Mouse (Mus musculus): ENCODE data around the gene Snip1.

Snip1 gene

DNA sequence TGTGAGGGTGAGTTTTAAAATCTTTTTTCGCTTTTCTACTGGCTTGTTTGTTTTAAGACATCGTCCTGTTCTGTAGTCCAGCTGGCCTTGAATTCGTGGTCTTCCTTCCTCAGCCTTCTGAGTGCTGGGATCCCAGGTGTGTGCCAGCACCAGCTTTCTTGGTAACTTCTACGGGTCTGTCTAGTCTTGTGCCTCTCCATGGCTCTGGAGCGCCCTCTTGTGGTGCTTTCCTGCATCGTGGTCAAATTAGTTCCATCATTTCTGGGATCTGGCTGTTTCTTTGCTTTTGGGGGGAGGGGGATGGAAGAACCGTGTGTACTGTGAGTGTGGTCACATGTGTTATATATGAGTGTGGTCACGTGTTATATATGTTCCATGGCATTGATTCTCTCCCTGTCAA is 33.0 kb downstream of the Snip1 start:
- peak; percentile 46 for DNase-seq (ENCODE audit: low read depth, low spot score)

DNA sequence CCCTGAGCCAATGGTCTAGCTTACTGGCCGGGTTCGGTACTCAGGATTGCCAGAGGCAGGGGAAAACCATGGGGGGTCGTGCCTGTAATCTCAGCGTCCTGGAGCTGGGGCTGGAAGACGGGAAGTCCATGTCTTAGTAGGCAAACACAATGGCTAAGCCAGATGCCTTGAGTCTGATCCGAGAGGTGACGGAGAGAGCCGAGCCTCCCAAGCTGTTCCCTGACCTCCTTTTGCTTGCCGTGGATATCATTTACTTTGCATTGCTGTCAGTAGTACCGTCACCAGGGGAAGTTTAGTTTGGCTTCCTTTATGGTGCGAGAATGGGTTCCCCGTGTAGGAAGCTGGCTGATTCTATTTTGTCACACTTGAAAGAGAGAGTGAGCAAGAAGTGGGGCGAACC is 34.9 kb downstream of the Snip1 start:
- no peak for DNase-seq (ENCODE audit: low read depth, low spot score)

DNA sequence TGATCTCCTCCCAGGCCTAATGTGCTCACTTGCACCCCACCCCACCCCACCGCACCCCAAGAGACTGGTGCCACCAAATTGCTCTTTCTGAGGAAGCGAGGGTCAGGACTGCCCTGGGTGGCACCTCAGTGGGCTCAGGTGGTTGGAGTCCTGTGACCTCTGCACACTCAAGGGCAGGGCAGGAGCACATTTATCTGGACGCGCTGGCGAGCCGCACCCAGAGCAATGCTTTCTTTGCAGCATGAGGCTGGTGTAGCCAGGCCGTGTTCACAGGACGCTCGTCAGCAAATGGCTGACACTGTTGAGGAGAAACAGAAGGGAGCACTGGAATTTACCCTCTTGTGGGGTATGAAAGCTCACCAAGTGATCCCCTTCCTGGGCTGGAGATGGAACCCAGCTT is 38.9 kb downstream of the Snip1 start:
- DNase-seq (ENCODE audit: low read depth, low spot score), result no peak

DNA sequence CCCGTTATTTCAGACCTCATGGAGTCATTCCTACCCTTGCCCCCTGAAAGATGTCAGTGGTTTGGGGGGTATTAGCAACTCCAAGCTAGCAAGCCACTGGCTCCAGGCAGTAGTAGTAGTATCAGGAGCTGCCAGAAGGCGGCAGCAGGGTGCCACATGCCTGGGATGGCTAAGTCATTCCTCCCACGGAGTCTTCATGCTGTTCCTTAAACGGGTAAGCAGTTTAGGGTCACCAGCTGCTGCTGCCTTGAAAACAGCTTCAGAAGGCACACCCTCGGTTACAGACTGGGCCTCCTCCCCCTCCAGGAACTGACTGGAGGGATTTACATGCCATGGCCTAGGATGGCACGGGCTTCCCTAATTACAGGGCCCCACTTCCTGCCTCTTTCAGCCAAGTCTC is 48.2 kb downstream of the Snip1 start:
- peak; percentile 82 for DNase-seq (ENCODE audit: low read depth, low spot score)

DNA sequence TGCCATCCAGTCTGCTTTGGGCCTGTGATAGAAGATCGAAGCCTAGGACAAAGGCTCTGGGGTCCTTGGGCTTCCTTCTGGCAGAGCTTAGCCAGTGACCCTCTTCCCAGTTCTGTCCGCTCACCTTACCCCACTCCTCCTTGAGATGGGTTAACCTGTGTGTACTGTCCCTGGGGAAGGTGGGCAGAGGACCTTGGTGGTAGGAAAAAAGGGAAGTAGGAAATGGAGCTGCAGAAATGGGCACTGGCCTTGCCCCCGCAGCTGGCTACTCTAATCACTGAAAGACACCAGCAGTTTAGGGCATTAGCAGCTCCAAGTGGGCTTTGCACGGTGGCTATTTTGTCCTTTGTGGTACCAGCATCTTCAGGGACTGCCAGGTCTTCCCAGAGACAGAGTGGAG is 48.6 kb downstream of the Snip1 start:
- no peak for DNase-seq (ENCODE audit: low read depth, low spot score)

DNA sequence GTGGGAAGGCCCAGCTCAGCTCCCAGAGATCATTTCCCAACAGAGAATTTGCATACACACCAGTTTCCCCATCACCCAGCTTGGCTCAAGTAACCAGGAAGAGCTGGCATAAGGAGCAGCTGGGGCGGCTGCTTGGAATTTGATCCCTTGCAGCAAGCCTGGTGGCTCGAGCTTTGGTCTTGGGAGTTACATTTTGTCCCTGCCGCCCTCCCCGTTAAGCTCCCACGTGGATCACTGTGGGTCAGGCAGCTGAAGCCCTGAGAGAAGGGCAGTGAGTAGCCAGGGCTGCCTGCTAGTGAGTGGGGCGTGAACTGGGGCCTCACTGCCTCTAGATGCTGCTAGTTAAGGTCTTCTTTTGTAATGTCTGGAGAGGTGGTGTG is 49.2 kb downstream of the Snip1 start:
- DNase-seq (ENCODE audit: low read depth, low spot score), result peak; percentile 78

DNA sequence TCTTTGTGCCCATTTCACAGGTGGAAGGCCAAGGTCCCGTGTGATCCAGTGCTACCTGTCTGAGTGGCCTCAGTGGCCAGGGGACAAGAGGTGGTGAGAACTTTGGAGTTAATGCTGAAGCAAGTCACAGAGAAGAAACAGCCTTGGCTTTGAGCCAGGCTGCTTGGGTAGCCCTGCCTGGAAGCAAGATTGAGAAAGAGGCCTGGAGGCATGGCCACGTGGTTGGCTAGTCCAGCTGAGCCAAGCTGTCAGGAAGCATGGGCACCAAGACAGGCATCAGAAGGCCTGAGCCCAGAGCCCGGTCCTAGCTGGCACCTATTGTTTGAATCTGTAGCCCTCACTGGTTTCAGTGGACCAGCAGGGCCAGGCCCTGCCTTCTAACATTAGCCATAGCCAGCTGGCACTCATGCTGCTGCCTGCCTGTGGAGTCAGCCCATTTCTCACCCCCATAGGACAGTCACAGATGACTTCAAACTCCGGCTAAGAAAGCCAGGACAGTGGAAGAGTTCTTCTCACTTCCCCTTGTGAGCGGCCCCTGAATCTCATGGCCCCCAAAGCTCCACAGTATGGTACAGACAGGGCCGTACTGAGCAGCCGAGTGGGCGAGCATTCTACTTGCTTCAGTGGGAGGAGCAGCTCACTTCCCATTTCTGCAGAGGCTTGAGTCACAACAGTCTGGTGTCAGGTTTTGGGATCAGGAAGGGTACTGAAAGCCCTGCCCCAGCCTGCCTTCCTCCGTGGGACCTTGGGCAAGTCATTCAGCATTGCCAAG is 49.8 kb downstream of the Snip1 start:
- DNase-seq (ENCODE audit: low read depth, low spot score), result peak; percentile 86

DNA sequence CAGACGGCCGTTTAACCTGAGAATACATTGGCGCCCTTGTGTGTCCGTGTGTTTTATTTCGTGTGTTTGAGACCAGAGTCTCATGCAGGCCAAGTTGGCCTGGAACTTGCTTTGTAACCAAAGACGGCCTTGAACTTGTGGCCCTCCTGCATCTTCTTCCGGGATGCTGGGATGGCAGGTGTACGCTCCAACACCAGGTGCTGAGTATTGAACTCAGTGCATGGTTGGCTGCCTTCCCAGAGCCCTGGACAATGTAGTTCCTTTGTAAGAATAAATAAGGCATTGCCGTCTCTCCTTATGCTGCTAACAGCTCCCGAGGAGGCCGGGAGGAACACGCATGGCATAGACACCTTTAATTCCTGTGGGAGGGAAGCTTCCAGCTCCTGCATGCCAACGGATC is 50.5 kb downstream of the Snip1 start:
- DNase-seq (ENCODE audit: low read depth, low spot score), result no peak

DNA sequence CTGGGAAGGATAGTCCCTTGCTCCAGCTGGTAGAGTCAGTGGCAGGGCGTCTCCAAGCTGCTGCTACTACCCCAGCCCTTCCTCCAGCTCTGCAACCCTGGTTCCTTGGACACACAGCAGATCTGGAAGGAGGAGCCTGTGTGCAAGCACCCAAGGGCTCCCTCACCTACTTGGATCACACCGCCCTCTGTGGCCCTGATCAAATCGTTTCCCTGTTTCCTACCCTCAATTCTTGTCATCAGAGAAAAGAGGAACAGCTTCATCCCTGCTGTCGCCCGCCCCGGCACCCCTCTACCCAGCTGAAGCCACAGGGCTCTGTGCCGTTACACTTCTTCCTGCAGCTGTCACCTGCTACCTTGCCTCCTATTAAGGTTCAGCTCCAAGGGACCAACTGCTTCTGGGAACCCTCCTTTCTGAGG is 51.4 kb downstream of the Snip1 start:
- DNase-seq (ENCODE audit: low read depth, low spot score), result no peak

DNA sequence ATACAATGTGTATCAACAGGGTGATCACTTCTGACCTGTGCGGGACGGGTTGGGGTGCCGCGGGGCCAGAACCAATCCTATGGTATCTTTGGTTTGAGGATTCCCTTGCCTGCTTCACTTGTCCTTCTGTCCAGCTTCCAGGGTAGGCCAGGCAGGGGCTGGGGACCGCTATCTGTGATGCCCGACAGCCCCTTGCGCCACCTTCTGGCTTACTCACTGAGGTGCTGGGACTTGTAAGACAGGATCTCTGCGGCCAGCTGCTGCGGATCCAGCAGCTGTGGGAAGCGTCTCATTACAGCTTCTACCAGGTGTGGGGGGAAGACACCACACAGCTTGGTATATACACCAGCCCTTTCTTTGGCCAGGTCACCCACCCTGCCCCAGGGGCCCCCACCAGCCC is 52.6 kb downstream of the Snip1 start:
- DNase-seq (ENCODE audit: low read depth, low spot score), result no peak

DNA sequence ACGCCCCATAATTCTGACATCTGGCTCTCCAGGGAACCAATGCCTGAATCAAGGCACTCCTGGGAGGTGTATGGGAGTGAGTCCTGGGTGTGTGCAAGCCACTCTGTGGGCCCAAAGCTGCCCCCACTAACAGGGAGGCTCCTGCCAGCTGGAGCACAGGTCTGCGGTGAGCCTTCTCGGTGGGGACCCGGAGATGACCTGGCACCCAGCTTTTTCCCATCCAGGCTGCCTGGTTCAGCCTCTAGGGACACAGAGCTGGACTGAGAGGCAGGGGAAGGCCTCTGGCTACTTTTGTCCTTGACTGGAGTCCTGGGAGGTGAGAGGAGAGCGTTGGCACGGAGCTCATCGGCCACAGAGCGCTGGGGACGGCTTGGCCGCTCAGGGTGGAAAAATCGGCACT is 53.2 kb downstream of the Snip1 start:
- DNase-seq (ENCODE audit: low read depth, low spot score), result no peak

DNA sequence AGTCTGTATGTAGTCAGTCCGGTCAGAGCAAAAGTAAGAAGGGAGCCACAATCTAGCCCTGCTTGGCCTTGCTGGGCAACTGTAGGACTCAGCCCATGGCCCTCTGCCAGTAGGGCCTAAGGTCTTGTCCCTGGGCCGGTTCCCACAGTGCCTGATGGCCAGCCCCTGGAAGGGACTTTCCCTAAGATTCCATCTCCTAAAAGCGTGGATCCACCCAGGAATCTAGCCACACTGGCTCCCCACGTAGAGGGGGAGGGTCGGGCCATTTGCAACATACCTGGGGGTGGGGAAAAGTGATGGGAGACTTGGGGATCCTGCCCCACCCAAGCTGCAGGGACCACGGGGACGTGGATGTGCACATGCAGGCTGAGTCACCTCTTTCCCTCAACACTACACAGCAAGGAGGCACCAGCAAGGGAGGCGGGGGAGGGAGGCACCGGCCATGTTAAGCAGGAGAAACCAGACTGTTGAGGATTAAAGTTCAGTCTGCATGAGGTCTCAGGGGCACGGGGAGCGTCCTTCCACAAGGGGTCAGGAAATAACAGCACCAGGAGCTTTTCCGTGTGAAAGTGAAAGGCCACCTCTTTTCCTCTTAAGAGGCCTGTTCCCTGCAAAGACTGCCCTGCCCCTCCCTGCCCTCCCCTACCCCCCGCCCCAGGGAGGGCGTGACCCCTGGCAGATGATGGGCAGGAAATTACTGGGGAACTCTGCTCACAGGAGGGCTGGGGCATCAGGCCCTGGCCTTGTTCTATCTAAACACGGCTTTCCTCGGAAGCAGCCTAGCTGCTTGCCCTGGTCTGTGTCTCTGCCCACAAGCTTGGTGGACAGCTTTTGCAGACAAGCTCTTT is 56.2 kb downstream of the Snip1 start:
- DNase-seq (ENCODE audit: low read depth, low spot score), result peak; percentile 72

DNA sequence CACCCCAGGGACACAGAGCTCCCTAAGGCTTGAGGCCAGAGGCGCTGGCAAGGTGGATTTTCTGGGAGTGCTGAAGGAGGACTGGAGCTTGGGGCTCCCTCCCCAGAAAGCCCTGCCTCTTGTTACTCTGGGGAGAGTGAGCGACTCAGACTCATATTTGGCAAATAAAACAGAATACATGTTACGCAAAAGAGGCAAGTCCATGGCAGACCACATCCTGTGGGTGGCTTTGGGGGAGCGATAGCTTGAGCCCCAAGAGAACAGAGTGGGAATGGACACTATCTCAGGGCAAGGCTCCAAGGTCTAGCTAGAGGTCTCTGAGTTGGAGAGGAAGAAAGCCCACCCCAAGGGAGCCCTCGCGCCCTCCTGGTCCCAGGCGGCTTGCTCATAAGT is 56.8 kb downstream of the Snip1 start:
- DNase-seq (ENCODE audit: low read depth, low spot score), result peak; percentile 69

All from skeletal muscle tissue, adult 2 months (tissue).